Mouse (Mus musculus): ENCODE data around the gene Noc3l. TPM values are rescaled to one million over a fixed set of nuclear protein-coding genes. Genes with fewer than 3 reads are reported as not detected.

The Noc3l gene
- polyA plus RNA-seq, 1 experiment from 2014 or later = 12.1 TPM

GRCm38 (mm10) chr19:38796546-38796945, 22.5 kb downstream of the Noc3l start:
- Histone ChIP-seq H3K36me3 (ENCODE audit: inconsistent target) (peaks cover 34% of the 10 kb centered on the region; the same call in 1 of the 2 replicates), H3K4me3 (ENCODE audit: inconsistent target) (no peak overlapping the region), H3K27ac (no peak overlapping the region), H3K79me2 (ENCODE audit: inconsistent target) (no peaks in the 10 kb centered on the region)
- 89% methylated on average over 5 of the region's 5 CpGs for WGBS (ENCODE audit: missing documents)

GRCm38 (mm10) chr19:38793563-38794045, 25.4 kb downstream of the Noc3l start:
- Histone ChIP-seq H3K4me3 (ENCODE audit: inconsistent target) (no peak overlapping the region), H3K79me2 (ENCODE audit: inconsistent target) (no peaks in the 10 kb centered on the region), H3K27ac (no peak overlapping the region), H3K36me3 (ENCODE audit: inconsistent target) (peaks cover 40% of the 10 kb centered on the region; the same call in 1 of the 2 replicates)
- 97% methylated on average over 7 of the region's 7 CpGs for WGBS (ENCODE audit: missing documents)

- H3K27ac ChIP-seq = no peak overlapping the region
- H3K4me3 ChIP-seq (ENCODE audit: inconsistent target) = no peak overlapping the region
- peaks cover 6% of the 10 kb centered on the region; the same call in 1 of the 2 replicates for H3K36me3 ChIP-seq (ENCODE audit: inconsistent target)
- 92% methylated on average over 6 of the region's 6 CpGs for WGBS (ENCODE audit: missing documents)
- no peaks in the 10 kb centered on the region for H3K79me2 ChIP-seq (ENCODE audit: inconsistent target)
Measured at GRCm38 (mm10) chr19:38787756-38788155, 31.3 kb downstream of the Noc3l start.

- Histone ChIP-seq H3K27ac (no peak overlapping the region), H3K79me2 (ENCODE audit: inconsistent target) (no peaks in the 10 kb centered on the region), H3K4me3 (ENCODE audit: inconsistent target) (no peak overlapping the region), H3K36me3 (ENCODE audit: inconsistent target) (no peaks in the 10 kb centered on the region)
- 87% methylated on average over 9 of the region's 9 CpGs for WGBS (ENCODE audit: missing documents)
Measured at GRCm38 (mm10) chr19:38783542-38783941, 35.5 kb downstream of the Noc3l start.

GRCm38 (mm10) chr19:38778805-38779204, 40.2 kb downstream of the Noc3l start:
- Histone ChIP-seq H3K27ac (no peak overlapping the region), H3K79me2 (ENCODE audit: inconsistent target) (no peaks in the 10 kb centered on the region), H3K4me3 (ENCODE audit: inconsistent target) (no peak overlapping the region), H3K36me3 (ENCODE audit: inconsistent target) (no peaks in the 10 kb centered on the region)
- 67% methylated on average over 2 of the region's 2 CpGs for WGBS (ENCODE audit: missing documents)

- WGBS (ENCODE audit: missing documents) = 61% methylated on average over 4 of the region's 4 CpGs
- H3K4me3 ChIP-seq (ENCODE audit: inconsistent target) = no peak overlapping the region
Measured at GRCm38 (mm10) chr19:38775548-38775947, 43.5 kb downstream of the Noc3l start.

GRCm38 (mm10) chr19:38766306-38766705, 52.7 kb downstream of the Noc3l start:
- no peaks in the 10 kb centered on the region for H3K36me3 ChIP-seq (ENCODE audit: inconsistent target)
- 91% methylated on average over 2 of the region's 2 CpGs for WGBS (ENCODE audit: missing documents)
- no peak overlapping the region for H3K4me3 ChIP-seq (ENCODE audit: inconsistent target)
- no peak overlapping the region for H3K27ac ChIP-seq
- no peaks in the 10 kb centered on the region for H3K79me2 ChIP-seq (ENCODE audit: inconsistent target)

More at GRCm38 (mm10) chr19:38775548-38775947, 43.5 kb downstream of the Noc3l start:
- Histone ChIP-seq H3K27ac (no peak overlapping the region), H3K36me3 (ENCODE audit: inconsistent target) (no peaks in the 10 kb centered on the region), H3K79me2 (ENCODE audit: inconsistent target) (no peaks in the 10 kb centered on the region)

- WGBS (ENCODE audit: missing documents) = 84% methylated on average over 3 of the region's 3 CpGs
- H3K79me2 ChIP-seq (ENCODE audit: inconsistent target) = no peaks in the 10 kb centered on the region
- no peak overlapping the region for H3K4me3 ChIP-seq (ENCODE audit: inconsistent target)
- H3K27ac ChIP-seq = no peak overlapping the region
- no peaks in the 10 kb centered on the region for H3K36me3 ChIP-seq (ENCODE audit: inconsistent target)
Measured at GRCm38 (mm10) chr19:38760441-38760840, 58.6 kb downstream of the Noc3l start.

GRCm38 (mm10) chr19:38758685-38759472, 60.2 kb downstream of the Noc3l start:
- Histone ChIP-seq H3K27ac (no peak overlapping the region), H3K36me3 (ENCODE audit: inconsistent target) (no peaks in the 10 kb centered on the region), H3K4me3 (ENCODE audit: inconsistent target) (no peak overlapping the region), H3K79me2 (ENCODE audit: inconsistent target) (no peaks in the 10 kb centered on the region)
- 66% methylated on average over 7 of the region's 7 CpGs for WGBS (ENCODE audit: missing documents)

- Histone ChIP-seq H3K4me3 (ENCODE audit: inconsistent target) (no peak overlapping the region), H3K36me3 (ENCODE audit: inconsistent target) (no peaks in the 10 kb centered on the region), H3K27ac (no peak overlapping the region), H3K79me2 (ENCODE audit: inconsistent target) (no peaks in the 10 kb centered on the region)
- WGBS (ENCODE audit: missing documents) = 91% methylated on average over 5 of the region's 5 CpGs
Measured at GRCm38 (mm10) chr19:38758056-38758455, 61.0 kb downstream of the Noc3l start.

- Histone ChIP-seq H3K27ac (no peak overlapping the region), H3K4me3 (ENCODE audit: inconsistent target) (no peak overlapping the region), H3K36me3 (ENCODE audit: inconsistent target) (no peaks in the 10 kb centered on the region), H3K79me2 (ENCODE audit: inconsistent target) (no peaks in the 10 kb centered on the region)
- 84% methylated on average over 3 of the region's 3 CpGs for WGBS (ENCODE audit: missing documents)
Measured at GRCm38 (mm10) chr19:38757161-38757560, 61.9 kb downstream of the Noc3l start.

- Histone ChIP-seq H3K36me3 (ENCODE audit: inconsistent target) (no peaks in the 10 kb centered on the region), H3K4me3 (ENCODE audit: inconsistent target) (no peak overlapping the region), H3K79me2 (ENCODE audit: inconsistent target) (no peaks in the 10 kb centered on the region), H3K27ac (no peak overlapping the region)
- WGBS (ENCODE audit: missing documents) = 60% methylated on average over 4 of the region's 4 CpGs
Measured at GRCm38 (mm10) chr19:38750192-38750591, 68.8 kb downstream of the Noc3l start.

- no peak overlapping the region for H3K27ac ChIP-seq
- WGBS (ENCODE audit: missing documents) = 75% methylated on average over 6 of the region's 6 CpGs
- no peak overlapping the region for H3K4me3 ChIP-seq (ENCODE audit: inconsistent target)
- no peaks in the 10 kb centered on the region for H3K36me3 ChIP-seq (ENCODE audit: inconsistent target)
- H3K79me2 ChIP-seq (ENCODE audit: inconsistent target) = no peaks in the 10 kb centered on the region
Measured at GRCm38 (mm10) chr19:38746492-38747014, 72.5 kb downstream of the Noc3l start.

GRCm38 (mm10) chr19:38745810-38746491, 73.1 kb downstream of the Noc3l start:
- no peaks in the 10 kb centered on the region for H3K79me2 ChIP-seq (ENCODE audit: inconsistent target)
- H3K27ac ChIP-seq = no peak overlapping the region
- H3K36me3 ChIP-seq (ENCODE audit: inconsistent target) = no peaks in the 10 kb centered on the region
- H3K4me3 ChIP-seq (ENCODE audit: inconsistent target) = no peak overlapping the region
- WGBS (ENCODE audit: missing documents) = 26% methylated on average over 10 of the region's 10 CpGs

GRCm38 (mm10) chr19:38744546-38744945, 74.5 kb downstream of the Noc3l start:
- H3K36me3 ChIP-seq (ENCODE audit: inconsistent target) = no peaks in the 10 kb centered on the region
- 82% methylated on average over 8 of the region's 8 CpGs for WGBS (ENCODE audit: missing documents)
- H3K27ac ChIP-seq = no peak overlapping the region
- H3K79me2 ChIP-seq (ENCODE audit: inconsistent target) = no peaks in the 10 kb centered on the region
- no peak overlapping the region for H3K4me3 ChIP-seq (ENCODE audit: inconsistent target)
